Mouse (Mus musculus): ENCODE results near the gene Zscan5b. TPM values are rescaled to one million over a fixed set of nuclear protein-coding genes. Genes with fewer than 3 reads are reported as not detected.

Zscan5b gene
- polyA plus RNA-seq, 1 experiment from 2014 or later: not detected

- H3K4me2 ChIP-seq (replicated peaks; ENCODE audit: low read depth, low read length): no peak overlapping the region
- no peaks in the 10 kb centered on the region for H3K9me3 ChIP-seq (ENCODE audit: control insufficient read depth, low read depth, low read length)
- H3K27ac ChIP-seq (ENCODE audit: low read length): no peak overlapping the region
- no peaks in the 10 kb centered on the region for H3K4me1 ChIP-seq (ENCODE audit: control insufficient read depth, insufficient read depth, low read length)
- WGBS: 86% methylated on average over 1 of the region's 1 CpGs
- H3K4me3 ChIP-seq (ENCODE audit: low read depth, low read length): no peak overlapping the region
- peaks cover 37% of the 10 kb centered on the region for H3K36me3 ChIP-seq (ENCODE audit: control insufficient read depth, insufficient read depth, low read length)
- H3K27me3 ChIP-seq (ENCODE audit: control insufficient read depth, insufficient read depth, low read length): no peaks in the 10 kb centered on the region
- no peak for ATAC-seq (ENCODE audit: insufficient number of reproducible peaks, insufficient read depth, low FRiP score, low read depth)
- H3K9ac ChIP-seq (replicated peaks; ENCODE audit: low read depth, low read length): no peak overlapping the region
These were observed 36.7 kb upstream of the Zscan5b start for GRCm38 (mm10) chr7:6185391-6185790.

- Histone ChIP-seq H3K36me3 (ENCODE audit: control insufficient read depth, insufficient read depth, low read length) (peaks cover 40% of the 10 kb centered on the region), H3K9ac (replicated peaks; ENCODE audit: low read depth, low read length) (no peak overlapping the region), H3K4me2 (replicated peaks; ENCODE audit: low read depth, low read length) (no peak overlapping the region), H3K27ac (ENCODE audit: low read length) (no peak overlapping the region), H3K27me3 (ENCODE audit: control insufficient read depth, insufficient read depth, low read length) (no peaks in the 10 kb centered on the region), H3K4me1 (ENCODE audit: control insufficient read depth, insufficient read depth, low read length) (no peaks in the 10 kb centered on the region), H3K9me3 (ENCODE audit: control insufficient read depth, low read depth, low read length) (no peaks in the 10 kb centered on the region), H3K4me3 (ENCODE audit: low read depth, low read length) (no peak overlapping the region)
- 100% methylated on average over 2 of the region's 2 CpGs for WGBS
- no peak for ATAC-seq (ENCODE audit: insufficient number of reproducible peaks, insufficient read depth, low FRiP score, low read depth)
These were observed 35.9 kb upstream of the Zscan5b start for GRCm38 (mm10) chr7:6186176-6186575.

GRCm38 (mm10) chr7:6186756-6187155, 35.3 kb upstream of the Zscan5b start:
- WGBS: 82% methylated on average over 2 of the region's 2 CpGs

GRCm38 (mm10) chr7:6189542-6189941, 32.5 kb upstream of the Zscan5b start:
- H3K36me3 ChIP-seq (ENCODE audit: control insufficient read depth, insufficient read depth, low read length): peaks cover 31% of the 10 kb centered on the region
- no peaks in the 10 kb centered on the region for H3K9me3 ChIP-seq (ENCODE audit: control insufficient read depth, low read depth, low read length)
- no peak overlapping the region for H3K27ac ChIP-seq (ENCODE audit: low read length)
- no peak overlapping the region for H3K9ac ChIP-seq (replicated peaks; ENCODE audit: low read depth, low read length)
- H3K4me1 ChIP-seq (ENCODE audit: control insufficient read depth, insufficient read depth, low read length): no peaks in the 10 kb centered on the region
- 53% methylated on average over 43 of the region's 45 CpGs for WGBS
- H3K4me3 ChIP-seq (ENCODE audit: low read depth, low read length): no peak overlapping the region
- no peak overlapping the region for H3K4me2 ChIP-seq (replicated peaks; ENCODE audit: low read depth, low read length)
- H3K27me3 ChIP-seq (ENCODE audit: control insufficient read depth, insufficient read depth, low read length): no peaks in the 10 kb centered on the region
- no peak for ATAC-seq (ENCODE audit: insufficient number of reproducible peaks, insufficient read depth, low FRiP score, low read depth)

More at GRCm38 (mm10) chr7:6186756-6187155, 35.3 kb upstream of the Zscan5b start:
- Histone ChIP-seq H3K4me3 (ENCODE audit: low read depth, low read length) (no peak overlapping the region), H3K4me1 (ENCODE audit: control insufficient read depth, insufficient read depth, low read length) (no peaks in the 10 kb centered on the region), H3K9me3 (ENCODE audit: control insufficient read depth, low read depth, low read length) (no peaks in the 10 kb centered on the region), H3K4me2 (replicated peaks; ENCODE audit: low read depth, low read length) (no peak overlapping the region), H3K27ac (ENCODE audit: low read length) (no peak overlapping the region), H3K36me3 (ENCODE audit: control insufficient read depth, insufficient read depth, low read length) (peaks cover 40% of the 10 kb centered on the region), H3K27me3 (ENCODE audit: control insufficient read depth, insufficient read depth, low read length) (no peaks in the 10 kb centered on the region), H3K9ac (replicated peaks; ENCODE audit: low read depth, low read length) (no peak overlapping the region)
- ATAC-seq (ENCODE audit: insufficient number of reproducible peaks, insufficient read depth, low FRiP score, low read depth): no peak

- ATAC-seq (ENCODE audit: insufficient number of reproducible peaks, insufficient read depth, low FRiP score, low read depth): no peak
- no peaks in the 10 kb centered on the region for H3K4me1 ChIP-seq (ENCODE audit: control insufficient read depth, insufficient read depth, low read length)
- 44% methylated on average over 3 of the region's 3 CpGs for WGBS
- H3K9me3 ChIP-seq (ENCODE audit: control insufficient read depth, low read depth, low read length): no peaks in the 10 kb centered on the region
- H3K4me2 ChIP-seq (replicated peaks; ENCODE audit: low read depth, low read length): no peak overlapping the region
- H3K4me3 ChIP-seq (ENCODE audit: low read depth, low read length): no peak overlapping the region
- H3K27ac ChIP-seq (ENCODE audit: low read length): no peak overlapping the region
- no peak overlapping the region for H3K9ac ChIP-seq (replicated peaks; ENCODE audit: low read depth, low read length)
- H3K27me3 ChIP-seq (ENCODE audit: control insufficient read depth, insufficient read depth, low read length): no peaks in the 10 kb centered on the region
- H3K36me3 ChIP-seq (ENCODE audit: control insufficient read depth, insufficient read depth, low read length): peaks cover 18% of the 10 kb centered on the region
These were observed 30.7 kb upstream of the Zscan5b start for GRCm38 (mm10) chr7:6191376-6191775.

GRCm38 (mm10) chr7:6194129-6194528, 27.9 kb upstream of the Zscan5b start:
- H3K27me3 ChIP-seq (ENCODE audit: control insufficient read depth, insufficient read depth, low read length): no peaks in the 10 kb centered on the region
- WGBS: 13% methylated on average over 5 of the region's 5 CpGs

GRCm38 (mm10) chr7:6195777-6196176, 26.3 kb upstream of the Zscan5b start:
- no peaks in the 10 kb centered on the region; the same call in 1 of the 2 replicates for H3K36me3 ChIP-seq (ENCODE audit: control insufficient read depth, insufficient read depth, low read length)
- H3K4me1 ChIP-seq (ENCODE audit: control insufficient read depth, insufficient read depth, low read length): no peaks in the 10 kb centered on the region
- ATAC-seq (ENCODE audit: insufficient number of reproducible peaks, insufficient read depth, low FRiP score, low read depth): no peak
- H3K9me3 ChIP-seq (ENCODE audit: control insufficient read depth, low read depth, low read length): no peaks in the 10 kb centered on the region
- 47% methylated on average over 2 of the region's 2 CpGs for whole genome bisulfite sequencing
- H3K9ac ChIP-seq (replicated peaks; ENCODE audit: low read depth, low read length): no peak overlapping the region
- H3K27me3 ChIP-seq (ENCODE audit: control insufficient read depth, insufficient read depth, low read length): no peaks in the 10 kb centered on the region
- no peak overlapping the region for H3K4me3 ChIP-seq (ENCODE audit: low read depth, low read length)
- no peak overlapping the region for H3K4me2 ChIP-seq (replicated peaks; ENCODE audit: low read depth, low read length)
- no peak overlapping the region for H3K27ac ChIP-seq (ENCODE audit: low read length)

More at GRCm38 (mm10) chr7:6194129-6194528, 27.9 kb upstream of the Zscan5b start:
- peaks cover 9% of the 10 kb centered on the region for H3K36me3 ChIP-seq (ENCODE audit: control insufficient read depth, insufficient read depth, low read length)
- H3K4me2 ChIP-seq (replicated peaks; ENCODE audit: low read depth, low read length): no peak overlapping the region
- H3K27ac ChIP-seq (ENCODE audit: low read length): no peak overlapping the region
- H3K4me3 ChIP-seq (ENCODE audit: low read depth, low read length): no peak overlapping the region
- no peak overlapping the region for H3K9ac ChIP-seq (replicated peaks; ENCODE audit: low read depth, low read length)
- no peaks in the 10 kb centered on the region for H3K9me3 ChIP-seq (ENCODE audit: control insufficient read depth, low read depth, low read length)
- peak; percentile 68; the same call in 1 of the 2 replicates for ATAC-seq (ENCODE audit: insufficient number of reproducible peaks, insufficient read depth, low FRiP score, low read depth)
- no peaks in the 10 kb centered on the region for H3K4me1 ChIP-seq (ENCODE audit: control insufficient read depth, insufficient read depth, low read length)

GRCm38 (mm10) chr7:6196790-6197189, 25.3 kb upstream of the Zscan5b start, which contains the start of gene Galp:
Gene Galp, plus strand, starts transcription at chr7:6197090.
- Histone ChIP-seq H3K4me2 (replicated peaks; ENCODE audit: low read depth, low read length) (no peak within 1 kb of the TSS), H3K9ac (replicated peaks; ENCODE audit: low read depth, low read length) (no peak within 1 kb of the TSS), H3K4me3 (ENCODE audit: low read depth, low read length) (no peak within 1 kb of the TSS), H3K27ac (ENCODE audit: low read length) (no peak within 1 kb of the TSS), H3K4me1 (ENCODE audit: control insufficient read depth, insufficient read depth, low read length) (no peaks in the 10 kb centered on the region), H3K9me3 (ENCODE audit: control insufficient read depth, low read depth, low read length) (no peaks in the 10 kb centered on the region), H3K36me3 (ENCODE audit: control insufficient read depth, insufficient read depth, low read length) (no peaks in the 10 kb centered on the region), H3K27me3 (ENCODE audit: control insufficient read depth, insufficient read depth, low read length) (no peaks in the 10 kb centered on the region)
- ATAC-seq (ENCODE audit: insufficient number of reproducible peaks, insufficient read depth, low FRiP score, low read depth): no peak
- WGBS: 62% methylated on average over 3 of the region's 3 CpGs

- Histone ChIP-seq H3K27me3 (ENCODE audit: control insufficient read depth, insufficient read depth, low read length) (no peaks in the 10 kb centered on the region), H3K27ac (ENCODE audit: low read length) (no peak overlapping the region), H3K4me3 (ENCODE audit: low read depth, low read length) (no peak overlapping the region), H3K9me3 (ENCODE audit: control insufficient read depth, low read depth, low read length) (no peaks in the 10 kb centered on the region), H3K4me2 (replicated peaks; ENCODE audit: low read depth, low read length) (no peak overlapping the region), H3K9ac (replicated peaks; ENCODE audit: low read depth, low read length) (no peak overlapping the region), H3K4me1 (ENCODE audit: control insufficient read depth, insufficient read depth, low read length) (no peaks in the 10 kb centered on the region), H3K36me3 (ENCODE audit: control insufficient read depth, insufficient read depth, low read length) (no peaks in the 10 kb centered on the region)
- no peak for ATAC-seq (ENCODE audit: insufficient number of reproducible peaks, insufficient read depth, low FRiP score, low read depth)
- 82% methylated on average over 3 of the region's 3 CpGs for WGBS
These were observed 17.9 kb upstream of the Zscan5b start for GRCm38 (mm10) chr7:6204200-6204599.
